9 mouse cellular contexts compared by ENCODE assay signal in the genomic region with DNA sequence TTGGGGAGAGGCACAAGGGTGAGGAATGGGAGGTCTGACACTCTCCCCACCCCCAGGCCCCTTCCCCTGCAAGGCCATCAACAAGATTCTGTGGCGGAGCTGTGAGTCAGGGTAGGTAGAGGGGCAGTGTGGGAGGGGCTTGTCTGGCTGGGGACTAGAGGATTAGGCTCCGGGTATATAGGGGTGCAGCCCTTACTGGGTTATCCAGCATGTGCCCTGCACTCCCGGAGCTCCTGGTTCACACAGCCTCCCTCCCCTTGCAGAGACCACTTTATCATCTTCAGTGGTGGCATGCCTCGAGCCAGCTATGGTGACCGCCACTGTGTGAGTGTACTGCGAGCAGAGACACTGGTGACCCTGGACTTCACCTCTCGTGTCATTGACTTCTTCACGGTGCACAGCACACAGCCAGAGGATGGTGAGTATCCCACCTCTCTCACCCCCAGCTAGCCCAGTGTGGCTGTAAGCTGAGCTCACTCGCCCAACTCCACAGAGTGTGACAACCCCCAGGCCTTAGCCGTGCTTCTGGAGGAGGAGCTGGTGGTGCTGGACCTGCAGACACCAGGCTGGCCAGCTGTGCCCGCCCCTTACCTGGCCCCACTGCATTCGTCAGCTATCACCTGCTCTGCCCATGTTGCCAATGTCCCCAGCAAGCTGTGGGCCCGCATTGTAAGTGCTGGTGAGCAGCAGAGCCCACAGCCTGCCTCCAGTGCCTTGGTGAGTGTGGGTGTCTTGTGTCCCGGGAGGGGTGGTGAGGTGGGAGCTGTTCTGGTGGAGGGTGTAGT. TPM values are rescaled to one million over a fixed set of nuclear protein-coding genes. Genes with fewer than 3 reads are reported as not detected.
DNase-seq lines count a peak whose midpoint lies in the region; ATAC-seq and TF ChIP-seq lines count a peak whose summit lies in the region.
"Had no signal": no experiment of that assay in that cellular context is flagged by ENCODE, and none has a peak within 500 bp of the region (broad histone marks: within the 10 kb centered on the region; RNA-seq: fewer than 3 reads in every experiment).

No protein-coding gene starts in this region.

- no peak overlapping the region for H3K4me3 ChIP-seq in stomach, postnatal 0 days (ENCODE audit: low read depth, low read length)
- H3K4me3 ChIP-seq: embryonic facial prominence, embryonic 13.5 days had no signal

- TF ChIP-seq CTCF in stomach, postnatal 0 days (IDR thresholded peaks at IDR 0.05; ENCODE audit: low read depth) = no peak

- H3K9ac ChIP-seq in stomach, postnatal 0 days (ENCODE audit: low read length) = no peak overlapping the region; the same call in 1 of the 2 replicates
- H3K9ac ChIP-seq: embryonic facial prominence, embryonic 13.5 days had no signal

- no peaks in the 10 kb centered on the region for H3K9me3 ChIP-seq in stomach, postnatal 0 days (ENCODE audit: control insufficient read depth, low read length)
- H3K9me3 ChIP-seq: embryonic facial prominence, embryonic 13.5 days had no signal

- H3K27ac ChIP-seq in stomach, postnatal 0 days (replicated peaks) = peak overlapping the region; percentile 76; the same call in 1 of the 2 replicates
- H3K27ac ChIP-seq: embryonic facial prominence, embryonic 13.5 days had no signal

- ATAC-seq in stomach, postnatal 0 days (ENCODE audit: low FRiP score, low TSS enrichment) = no peak

- WGBS in stomach, postnatal 0 days = 85% methylated on average over 14 of the region's 14 CpGs

- no peak overlapping the region for H3K4me2 ChIP-seq in stomach, postnatal 0 days (replicated peaks; ENCODE audit: low read depth)
- H3K4me2 ChIP-seq: embryonic facial prominence, embryonic 13.5 days had no signal

- H3K36me3 ChIP-seq in stomach, postnatal 0 days (ENCODE audit: control insufficient read depth, insufficient read depth, low read length) = peaks cover 44% of the 10 kb centered on the region

- peak; percentile 3 for DNase-seq in adrenal gland, postnatal 10 days
- DNase-seq in adrenal gland, postnatal 4 days (ENCODE audit: low spot score in 2 of 2) = no peak
- peak; percentile 9 for DNase-seq in kidney, postnatal 10 days
- DNase-seq in kidney, adult 11 months = no peak
- peak; percentile 44 for DNase-seq in testis, postnatal 10 days (ENCODE audit: low spot score)
- DNase-seq in testis, postnatal 14 days (ENCODE audit: low spot score) = no peak
- DNase-seq in stomach, postnatal 0 days (ENCODE audit: low spot score) = peak; percentile 13
- no peak for DNase-seq in embryo, embryonic 10 days (ENCODE audit: low spot score)

- TF ChIP-seq EP300 in stomach, postnatal 0 days (optimal IDR thresholded peaks at IDR 0.05) = no peak

- no peaks in the 10 kb centered on the region for H3K27me3 ChIP-seq in stomach, postnatal 0 days (ENCODE audit: control insufficient read depth, insufficient read depth, low read length)
- H3K27me3 ChIP-seq: embryonic facial prominence, embryonic 13.5 days had no signal

- H3K4me1 ChIP-seq in stomach, postnatal 0 days (replicated peaks; ENCODE audit: control insufficient read depth, insufficient read depth) = 0 out of 2 replicates have a peak, but pooled peaks cover 3% of the 10 kb centered on the region

RNA-seq across cellular contexts. Expression of gene Llgl1, which starts 7.4 kb away (rescaled TPM):
- 10 to 100 TPM; 23.0 to 30.4 TPM for total RNA-seq in adrenal gland, postnatal 10 days (2021)
- total RNA-seq in adrenal gland, postnatal 4 days (2021) = 10 to 100 TPM; 36.5 to 41.6 TPM
- 13.6 and 14.4 TPM in 2 replicates for polyA plus RNA-seq in stomach, postnatal 0 days (2015; fragmentation: Nextera tagmentation; extraction: Ambion mirVana)

RNA-seq across cellular contexts. Expression of gene Flii, which starts 20.2 kb away (rescaled TPM):
- total RNA-seq in adrenal gland, postnatal 10 days (2021) = 100 to 1,000 TPM; 105 to 118 TPM
- total RNA-seq in adrenal gland, postnatal 4 days (2021) = 100 to 1,000 TPM; 128 to 129 TPM
- polyA plus RNA-seq in stomach, postnatal 0 days (2015; fragmentation: Nextera tagmentation; extraction: Ambion mirVana) = 51.1 and 54.1 TPM in 2 replicates

RNA-seq across cellular contexts. Expression of gene Mief2, which starts 21.3 kb away (rescaled TPM):
- total RNA-seq in adrenal gland, postnatal 10 days (2021) = 10 to 100 TPM; 31.8 to 43.9 TPM
- 10 to 100 TPM; 26.6 to 28.0 TPM for total RNA-seq in adrenal gland, postnatal 4 days (2021)
- 8.5 and 9.8 TPM in 2 replicates for polyA plus RNA-seq in stomach, postnatal 0 days (2015; fragmentation: Nextera tagmentation; extraction: Ambion mirVana)

Comparison
In these comparisons a context has a peak if more than half of its experiments do, and no peak if none do; other contexts are left out.
1. DNase-seq: peak in adrenal gland, postnatal 10 days (single experiment), kidney, postnatal 10 days (single experiment), testis, postnatal 10 days (single experiment) and stomach, postnatal 0 days (single experiment); none in adrenal gland, postnatal 4 days (0 of 2), kidney, adult 11 months (single experiment), testis, postnatal 14 days (single experiment) and embryo, embryonic 10 days (single experiment).